Mouse (Mus musculus) left cerebral cortex, postnatal 4 days (tissue): ENCODE results near the gene Lpgat1. TPM values are rescaled to one million over a fixed set of nuclear protein-coding genes. Genes with fewer than 3 reads are reported as not detected.

Experiments used
- total RNA-seq, 2 experiments: library from RNA; stranded (reverse); gene quantifications; 2 replicates each; pipeline ENCODE4 v1.2.3; 2021

Gene Lpgat1
- total RNA-seq, 2 experiments from 2014 or later: 91.7 to 92.3 TPM

Other genes with a start within 250 kb of the Lpgat1 start
- 1 to 10 TPM; 4.2 to 4.9 TPM for gene Dtl, start 142.3 kb upstream of the Lpgat1 start, total RNA-seq
- gene Ints7, start 142.2 kb upstream of the Lpgat1 start, total RNA-seq: 10 to 100 TPM; 38.6 to 39.5 TPM
- 1 to 10 TPM; 4.8 to 6.1 TPM for gene Nek2, start 103.6 kb downstream of the Lpgat1 start, total RNA-seq
- gene Slc30a1, start 188.9 kb downstream of the Lpgat1 start, total RNA-seq: 10 to 100 TPM; 24.2 to 27.0 TPM